Mouse (Mus musculus): Measurements from ENCODE around the gene Yjefn3.
"Not testable (repeated sequence)": the region's sequence is repeated elsewhere in the genome, so short reads cannot be mapped to it uniquely, and the experiment has no call there.

The Yjefn3 gene

GRCm38 (mm10) chr8:69902163-69903062 lies at the start of gene Yjefn3, which contains the start of the genes Tssk6 and Ndufa13:
TSS of gene Yjefn3 (minus strand) at chr8:69902712.
TSS of gene Tssk6 (plus strand) at chr8:69902184.
TSS of gene Ndufa13 (minus strand) at chr8:69902558.
- DNase-seq (ENCODE audit: low spot score): no peak

GRCm38 (mm10) chr8:69950300-69950699 lies 47.8 kb upstream of the Yjefn3 start:
- DNase-seq (ENCODE audit: low spot score): peak; percentile 84

DNA sequence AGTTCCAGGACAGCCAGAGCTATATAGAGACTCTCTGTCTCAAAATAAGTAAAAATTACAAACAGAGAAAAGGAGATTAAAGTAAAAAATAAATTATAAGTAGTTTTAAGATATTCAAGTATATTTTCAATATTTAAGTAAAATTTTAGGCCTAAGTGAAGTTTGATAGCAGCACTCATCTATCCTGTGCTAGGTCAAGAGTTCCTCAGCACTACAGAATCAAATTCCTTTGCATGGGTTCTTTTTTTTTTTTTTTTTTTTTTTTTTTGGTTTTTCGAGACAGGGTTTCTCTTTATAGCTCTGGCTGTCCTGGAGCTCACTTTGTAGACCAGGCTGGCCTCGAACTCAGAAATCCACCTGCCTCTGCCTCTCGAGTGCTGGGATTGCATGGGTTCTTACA lies 40.0 kb upstream of the Yjefn3 start:
- DNase-seq (ENCODE audit: low spot score): not testable (repeated sequence)

DNA sequence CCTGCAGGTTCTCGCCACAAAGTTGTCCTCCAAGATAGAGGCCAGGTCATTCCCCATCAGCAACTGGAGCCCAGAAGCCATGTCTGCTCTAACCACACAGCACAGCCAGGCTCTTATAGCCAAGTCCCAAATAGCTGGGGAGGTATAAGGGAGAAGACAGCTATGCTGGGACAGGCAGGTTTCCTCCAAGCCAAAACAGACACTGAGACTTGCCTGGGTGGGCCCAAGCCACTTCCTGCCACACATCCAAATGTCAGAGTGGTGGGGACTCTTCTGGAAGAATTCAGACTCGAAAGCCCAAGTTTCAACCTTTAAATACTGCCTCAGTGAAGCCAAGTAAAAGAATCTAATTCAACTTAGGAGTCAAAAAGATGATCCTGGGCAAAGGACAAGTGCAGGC lies 37.9 kb upstream of the Yjefn3 start:
- no peak for DNase-seq (ENCODE audit: low spot score)

DNA sequence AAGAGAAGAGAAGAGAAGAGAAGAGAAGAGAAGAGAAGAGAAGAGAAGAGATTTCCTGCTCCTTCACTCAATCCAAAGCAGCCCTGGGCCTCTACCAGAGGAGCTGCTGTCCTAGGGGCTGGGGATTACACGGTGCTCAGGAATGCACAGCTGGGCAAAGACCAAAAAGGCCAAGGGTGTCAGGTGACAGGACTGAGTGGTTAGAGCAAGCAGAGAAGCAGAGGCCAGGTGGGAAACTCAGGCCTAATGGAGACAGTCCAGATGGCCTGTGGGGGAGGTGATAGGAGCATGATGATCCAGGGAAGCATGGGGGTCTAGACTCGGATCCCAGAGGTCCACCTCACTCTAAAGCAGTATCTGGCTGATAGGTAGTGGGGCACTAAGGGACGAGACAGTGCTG lies 37.1 kb upstream of the Yjefn3 start:
- peak; percentile 82 for DNase-seq (ENCODE audit: low spot score)

- no peak for DNase-seq (ENCODE audit: low spot score)
These were observed 35.9 kb upstream of the Yjefn3 start for GRCm38 (mm10) chr8:69938245-69938982.

- DNase-seq (ENCODE audit: low spot score): no peak
These were observed 35.0 kb upstream of the Yjefn3 start for GRCm38 (mm10) chr8:69937466-69937865.

DNA sequence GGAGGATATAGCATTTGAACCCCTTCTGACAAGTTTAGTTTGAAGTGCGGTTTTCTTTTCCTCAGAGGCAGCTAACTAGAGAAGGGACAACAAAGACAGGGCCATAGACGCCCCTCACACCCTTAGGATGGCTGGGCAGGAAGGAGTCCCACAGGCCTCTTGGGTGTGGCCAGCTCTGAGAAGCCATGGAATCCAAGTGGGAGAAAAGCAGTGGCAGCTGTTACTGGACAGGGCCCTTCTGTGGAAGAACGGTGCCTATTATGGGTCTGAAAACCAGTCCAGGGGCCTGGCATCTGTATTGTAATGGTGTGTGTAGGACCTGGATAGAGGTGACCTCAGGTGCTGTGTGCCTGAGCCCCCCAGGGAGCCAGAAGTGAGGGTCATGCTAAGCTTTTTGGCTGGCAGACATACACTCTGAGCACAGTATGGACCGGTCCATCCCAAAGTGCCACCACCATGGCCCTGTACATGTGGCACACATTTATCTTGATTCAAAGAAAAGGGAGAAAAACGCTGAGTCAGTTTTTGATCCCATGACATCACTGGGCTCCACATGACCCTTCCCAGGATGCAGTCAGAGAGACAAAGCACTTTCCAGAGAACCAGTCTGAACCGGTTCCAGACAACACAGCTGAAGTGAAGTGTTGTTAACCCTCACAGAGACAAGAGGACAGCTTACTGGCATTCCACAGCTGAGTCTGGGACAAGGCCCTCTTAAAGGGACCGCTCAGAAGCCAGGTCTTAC lies 33.7 kb upstream of the Yjefn3 start:
- DNase-seq (ENCODE audit: low spot score): peak; percentile 81

- no peak for DNase-seq (ENCODE audit: low spot score)
These were observed 32.9 kb upstream of the Yjefn3 start for GRCm38 (mm10) chr8:69935431-69935830.

DNA sequence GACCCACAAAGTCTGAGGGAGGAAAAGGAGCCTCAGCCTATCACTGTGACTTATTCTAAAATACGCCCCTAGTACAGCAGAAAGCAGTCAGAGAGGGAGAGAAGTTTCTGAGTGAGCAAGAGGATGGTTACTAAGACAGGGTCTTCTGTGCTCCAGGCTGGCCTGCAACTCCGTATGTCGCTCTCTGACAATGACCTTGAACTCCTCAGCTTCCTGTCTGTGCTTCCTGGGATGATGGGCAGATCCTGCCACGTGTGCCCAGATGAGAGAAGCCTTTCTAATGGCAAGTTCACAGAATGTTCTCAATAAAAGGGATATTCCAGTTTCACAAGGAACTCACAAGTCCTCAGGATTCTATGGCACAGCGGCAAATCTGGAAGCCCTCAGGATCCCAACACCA lies 32.1 kb upstream of the Yjefn3 start:
- no peak for DNase-seq (ENCODE audit: low spot score)

- DNase-seq (ENCODE audit: low spot score): no peak
These were observed 31.3 kb upstream of the Yjefn3 start for GRCm38 (mm10) chr8:69933811-69934210.

DNA sequence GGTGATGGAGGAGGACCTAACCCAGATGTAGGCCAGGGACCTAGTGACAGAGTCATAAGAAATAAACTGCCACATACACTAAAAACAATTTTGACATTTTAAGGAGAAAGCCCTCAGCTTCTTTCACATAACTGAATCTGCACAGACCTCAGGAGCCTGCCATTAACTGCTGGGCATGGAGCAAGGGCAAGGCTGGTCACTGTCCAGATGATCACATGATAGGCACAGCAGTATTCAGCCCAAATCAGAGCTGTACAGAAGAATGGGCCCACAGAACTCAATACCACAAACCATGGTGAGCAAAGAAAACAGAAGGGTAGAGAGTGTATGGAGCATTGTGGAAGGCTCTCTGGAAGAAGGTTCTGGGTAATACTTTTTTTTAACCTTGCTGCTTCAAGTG lies 24.4 kb upstream of the Yjefn3 start:
- DNase-seq (ENCODE audit: low spot score): no peak

- DNase-seq (ENCODE audit: low spot score): no peak
These were observed 21.5 kb upstream of the Yjefn3 start for GRCm38 (mm10) chr8:69923986-69924385.

DNA sequence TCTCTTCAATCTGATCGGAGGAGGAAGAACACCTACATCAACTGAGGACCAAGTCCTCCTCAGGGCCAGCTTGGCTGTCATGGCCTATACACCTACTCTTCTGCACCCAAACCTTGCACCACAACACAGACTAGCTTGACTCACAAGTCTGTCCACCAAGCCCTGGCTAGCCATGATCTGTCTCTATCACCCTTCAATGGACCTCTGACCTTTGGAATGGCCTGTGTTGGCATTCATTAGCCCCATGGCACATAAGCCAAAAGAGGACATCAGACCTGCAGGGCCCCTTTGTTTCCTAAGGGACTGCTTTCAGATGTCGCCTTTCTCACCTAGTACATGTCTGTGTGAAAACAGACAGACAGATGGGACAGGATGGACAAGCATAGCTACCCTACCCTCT lies 18.6 kb upstream of the Yjefn3 start:
- DNase-seq (ENCODE audit: low spot score): no peak

DNA sequence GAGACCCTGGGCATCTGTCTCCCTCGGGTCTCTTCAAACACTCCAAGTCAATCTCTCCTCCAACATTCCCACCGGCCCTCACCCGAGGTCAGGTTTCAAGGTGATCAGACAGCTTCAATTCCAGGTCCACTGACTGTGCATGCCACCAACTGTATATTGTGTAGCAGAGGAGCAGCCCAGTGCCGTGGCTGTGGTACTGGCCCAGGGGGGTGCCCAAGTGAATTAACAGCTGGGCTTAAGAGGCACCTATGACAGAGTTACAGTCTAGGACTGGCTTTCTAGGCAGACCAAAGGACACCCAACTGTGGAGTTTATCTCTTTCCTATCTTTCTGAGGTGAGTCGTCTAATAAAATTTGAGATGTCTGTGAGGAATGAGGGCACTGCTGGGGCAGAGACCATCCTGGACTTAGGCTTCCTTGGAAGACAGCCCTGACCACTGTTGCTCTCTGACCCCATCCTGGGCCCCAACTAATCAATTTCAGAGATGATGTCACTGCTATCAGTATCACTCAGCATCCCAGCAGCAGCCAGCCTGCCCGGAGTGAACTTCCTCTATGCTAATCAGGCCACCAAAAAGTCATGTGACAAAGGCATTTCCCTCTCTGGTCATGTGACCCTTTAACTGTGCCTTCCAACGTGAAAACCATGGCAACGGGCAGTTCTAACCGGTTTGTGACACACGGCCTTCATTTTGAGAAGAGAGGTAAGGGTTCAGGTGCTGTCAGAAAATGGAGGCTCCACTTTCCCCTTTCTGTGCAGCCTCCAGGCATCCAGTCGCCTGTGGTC lies 17.6 kb upstream of the Yjefn3 start:
- peak; percentile 82 for DNase-seq (ENCODE audit: low spot score)

DNA sequence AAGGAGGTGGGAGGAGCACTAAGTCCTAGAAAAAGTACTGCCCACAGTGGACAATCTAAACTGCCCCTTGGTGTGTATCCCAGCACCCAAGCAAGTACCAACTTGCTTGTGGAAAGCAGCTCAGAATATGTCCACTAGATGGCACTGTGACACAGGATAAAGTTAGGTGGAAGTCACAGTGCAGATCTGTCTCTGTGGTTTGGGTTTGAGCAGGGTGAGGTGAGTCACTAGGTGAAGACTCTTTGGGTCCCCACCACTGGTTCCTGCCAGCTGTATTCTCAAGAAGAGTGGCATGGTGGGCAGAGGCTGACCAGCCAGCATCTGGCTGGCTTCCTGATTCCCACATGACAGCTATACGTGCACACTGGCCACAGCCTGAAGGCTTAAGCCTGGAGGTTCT lies 16.5 kb upstream of the Yjefn3 start:
- peak; percentile 79 for DNase-seq (ENCODE audit: low spot score)

DNA sequence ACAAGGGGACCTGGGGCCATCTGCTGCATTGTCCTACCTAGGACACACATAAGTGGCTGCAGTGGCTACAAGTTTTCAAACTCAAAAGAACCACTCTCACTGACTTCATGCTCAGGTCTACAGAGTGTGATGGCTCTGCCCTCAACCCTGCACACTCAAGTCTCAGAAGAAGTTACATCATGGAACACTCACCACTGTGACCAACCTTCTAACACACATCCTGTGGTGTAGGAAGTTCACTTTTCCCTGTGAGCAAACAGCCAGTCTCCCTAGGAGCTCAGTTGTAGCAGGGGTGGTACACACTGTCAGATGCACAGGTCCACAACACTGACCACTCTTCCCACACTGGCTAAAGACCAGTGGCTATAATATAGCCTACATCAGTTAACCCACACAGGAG lies 16.0 kb upstream of the Yjefn3 start:
- no peak for DNase-seq (ENCODE audit: low spot score)

GRCm38 (mm10) chr8:69915748-69916147 lies 13.2 kb upstream of the Yjefn3 start:
- DNase-seq (ENCODE audit: low spot score): no peak

DNA sequence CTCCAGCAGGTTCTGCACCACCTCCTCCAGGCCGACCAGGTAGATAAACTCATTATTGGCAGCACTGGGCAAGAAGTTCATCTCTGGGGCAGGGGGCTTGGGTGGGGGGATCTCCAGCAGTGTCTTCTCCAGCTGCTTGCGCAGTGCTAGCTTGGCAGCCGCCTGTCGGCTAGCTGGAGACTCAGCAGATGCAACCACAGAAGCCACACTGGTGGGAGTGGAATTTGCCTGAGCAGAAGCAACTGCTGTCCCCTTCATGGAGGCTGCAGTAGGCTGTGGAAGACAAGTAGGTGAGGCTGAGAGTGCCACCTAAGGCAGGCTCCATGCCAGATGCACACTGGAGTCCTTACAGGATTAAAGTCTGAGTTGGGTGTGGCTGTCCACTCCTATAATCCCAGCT lies 12.0 kb upstream of the Yjefn3 start:
- no peak for DNase-seq (ENCODE audit: low spot score)

DNA sequence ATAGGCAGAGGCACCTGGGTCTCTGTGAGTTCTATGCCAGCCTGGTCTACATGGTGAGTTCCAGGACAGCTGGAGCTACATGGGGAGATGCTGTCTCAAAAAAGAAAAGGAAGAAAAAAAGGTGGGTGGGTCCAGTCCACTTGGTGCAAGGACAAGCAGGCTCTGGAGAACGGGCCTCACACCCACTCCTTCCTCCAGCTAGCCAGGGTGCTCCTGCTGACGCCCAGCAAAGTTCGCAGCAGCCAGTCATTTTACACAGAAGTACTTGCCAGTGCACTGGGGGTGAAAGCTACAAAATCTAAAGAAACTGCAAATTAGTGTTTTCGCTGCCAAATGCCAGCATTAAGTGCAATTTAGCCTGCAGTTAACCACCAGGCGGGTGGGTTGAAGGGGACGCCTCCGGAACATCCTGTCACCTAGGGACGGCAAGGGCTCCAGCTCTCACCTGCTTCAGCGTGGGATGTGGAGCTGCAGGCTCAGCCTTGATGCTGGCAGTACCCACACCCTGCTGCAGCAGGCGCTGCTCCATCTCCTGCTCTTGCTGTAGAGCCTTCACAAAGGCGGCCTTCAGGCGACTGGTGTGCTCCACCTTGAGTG lies 10.1 kb upstream of the Yjefn3 start:
- DNase-seq (ENCODE audit: low spot score): no peak

DNA sequence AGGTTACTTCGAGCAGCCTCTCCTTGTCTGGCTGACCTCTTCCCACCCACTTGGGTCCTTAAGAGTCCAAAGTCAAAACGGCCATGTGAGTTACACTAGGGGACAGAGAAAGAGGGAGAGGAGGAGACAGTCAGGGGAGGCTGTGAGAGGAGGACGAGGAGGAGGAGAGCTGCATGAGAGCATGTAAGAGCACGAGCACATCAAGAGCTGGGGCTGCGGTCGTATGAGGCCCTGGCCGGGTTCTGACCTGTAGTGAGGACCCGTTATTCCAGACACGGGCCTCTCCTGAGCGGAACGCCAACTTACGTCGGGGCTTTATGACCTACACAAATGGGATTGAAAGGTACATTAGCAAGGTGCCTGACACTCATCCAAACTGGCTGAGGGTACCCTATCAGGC lies 9.4 kb upstream of the Yjefn3 start:
- no peak for DNase-seq (ENCODE audit: low spot score)
